17 mouse cellular contexts compared by ENCODE assay signal in genomic region chr2:127519308-127519707, GRCm38 (mm10). TPM values are rescaled to one million over a fixed set of nuclear protein-coding genes. Genes with fewer than 3 reads are reported as not detected.
DNase-seq lines count a peak whose midpoint lies in the region; ATAC-seq and TF ChIP-seq lines count a peak whose summit lies in the region.
"Had no signal": no experiment of that assay in that cellular context is flagged by ENCODE, and none has a peak within 500 bp of the region (broad histone marks: within the 10 kb centered on the region; RNA-seq: fewer than 3 reads in every experiment).

No protein-coding gene starts in this region.

- H3K9ac ChIP-seq in forebrain, embryonic 14.5 days (ENCODE audit: low read length), result no peak overlapping the region
- H3K9ac ChIP-seq in forebrain, embryonic 11.5 days (ENCODE audit: low read length), result no peak overlapping the region
- no peak overlapping the region for H3K9ac ChIP-seq in midbrain, embryonic 11.5 days (ENCODE audit: low read length)
- H3K9ac ChIP-seq in hindbrain, postnatal 0 days (replicated peaks; ENCODE audit: low read length), result no peak overlapping the region
- H3K9ac ChIP-seq in midbrain, postnatal 0 days (replicated peaks; ENCODE audit: low read length, poor library complexity, severe bottlenecking), result no peak overlapping the region
- H3K9ac ChIP-seq in lung, postnatal 0 days (replicated peaks; ENCODE audit: low read depth), result no peak overlapping the region
- H3K9ac ChIP-seq: heart, embryonic 15.5 days; limb, embryonic 15.5 days; liver, embryonic 15.5 days had no signal

- TF ChIP-seq CTCF in hindbrain, postnatal 0 days (IDR thresholded peaks at IDR 0.05; ENCODE audit: low read depth), result no peak
- TF ChIP-seq CTCF in midbrain, postnatal 0 days (IDR thresholded peaks at IDR 0.05), result no peak
- no peak for TF ChIP-seq CTCF in lung, postnatal 0 days (IDR thresholded peaks at IDR 0.05)

- no peak for DNase-seq in forebrain, embryonic 14.5 days (ENCODE audit: low spot score)
- DNase-seq in forebrain, embryonic 11.5 days (ENCODE audit: low spot score), result no peak
- no peak for DNase-seq in midbrain, embryonic 10.5 days (ENCODE audit: low spot score)
- no peak for DNase-seq in midbrain, embryonic 11.5 days (ENCODE audit: low spot score, missing footprints)
- DNase-seq in hindbrain, postnatal 0 days (ENCODE audit: low spot score), result no peak
- no peak for DNase-seq in midbrain, postnatal 0 days (ENCODE audit: low spot score)
- DNase-seq in lung, postnatal 0 days (ENCODE audit: low spot score), result no peak
- DNase-seq: adrenal gland, adult 2 months; gastrocnemius, postnatal 36 days; heart, postnatal 4 days; kidney, adult 11 months; thymus, postnatal 4 days had no signal

- H3K4me1 ChIP-seq in forebrain, embryonic 14.5 days (ENCODE audit: control insufficient read depth, insufficient read depth, low read length), result peaks cover 39% of the 10 kb centered on the region
- peaks cover 10% of the 10 kb centered on the region; the same call in 1 of the 2 replicates for H3K4me1 ChIP-seq in forebrain, embryonic 11.5 days (replicated peaks; ENCODE audit: control insufficient read depth, insufficient read depth, low read length)
- peaks cover 48% of the 10 kb centered on the region for H3K4me1 ChIP-seq in midbrain, embryonic 10.5 days
- H3K4me1 ChIP-seq in midbrain, embryonic 11.5 days (ENCODE audit: control insufficient read depth, insufficient read depth, low read length), result peaks cover 19% of the 10 kb centered on the region
- H3K4me1 ChIP-seq in hindbrain, postnatal 0 days (ENCODE audit: insufficient read depth, low read length), result peaks cover 23% of the 10 kb centered on the region
- H3K4me1 ChIP-seq in midbrain, postnatal 0 days (ENCODE audit: insufficient read depth, low read length), result peaks cover 23% of the 10 kb centered on the region
- H3K4me1 ChIP-seq in lung, postnatal 0 days (ENCODE audit: insufficient read depth, low read depth, low read length), result peaks cover 13% of the 10 kb centered on the region; the same call in 1 of the 2 replicates

- no peaks in the 10 kb centered on the region for H3K36me3 ChIP-seq in forebrain, embryonic 14.5 days (ENCODE audit: control insufficient read depth, insufficient read depth, low read length)
- H3K36me3 ChIP-seq in forebrain, embryonic 11.5 days (ENCODE audit: control insufficient read depth, insufficient read depth, low read length), result no peaks in the 10 kb centered on the region
- H3K36me3 ChIP-seq in midbrain, embryonic 10.5 days, result no peaks in the 10 kb centered on the region
- H3K36me3 ChIP-seq in midbrain, embryonic 11.5 days (ENCODE audit: control insufficient read depth, insufficient read depth, low read length), result no peaks in the 10 kb centered on the region
- no peaks in the 10 kb centered on the region for H3K36me3 ChIP-seq in hindbrain, postnatal 0 days (ENCODE audit: insufficient read depth, low read length)
- H3K36me3 ChIP-seq in midbrain, postnatal 0 days (ENCODE audit: insufficient read depth, low read length), result no peaks in the 10 kb centered on the region
- no peaks in the 10 kb centered on the region for H3K36me3 ChIP-seq in lung, postnatal 0 days (ENCODE audit: insufficient read depth, low read length)
- H3K36me3 ChIP-seq: heart, embryonic 15.5 days; limb, embryonic 15.5 days; liver, embryonic 15.5 days; neural tube, embryonic 13.5 days had no signal

- no peak for TF ChIP-seq EP300 in lung, postnatal 0 days (IDR thresholded peaks at IDR 0.05)

- H3K4me3 ChIP-seq in forebrain, embryonic 14.5 days (ENCODE audit: low read depth, low read length), result no peak overlapping the region
- H3K4me3 ChIP-seq in forebrain, embryonic 11.5 days (ENCODE audit: low read depth, low read length), result no peak overlapping the region
- no peak overlapping the region for H3K4me3 ChIP-seq in midbrain, embryonic 10.5 days
- H3K4me3 ChIP-seq in midbrain, embryonic 11.5 days (ENCODE audit: low read depth, low read length), result no peak overlapping the region
- H3K4me3 ChIP-seq in hindbrain, postnatal 0 days (ENCODE audit: low read length), result no peak overlapping the region
- H3K4me3 ChIP-seq in midbrain, postnatal 0 days (ENCODE audit: low read depth, low read length), result peak overlapping the region; percentile 9; the same call in 1 of the 2 replicates
- no peak overlapping the region for H3K4me3 ChIP-seq in lung, postnatal 0 days (ENCODE audit: low read depth, low read length)
- H3K4me3 ChIP-seq: heart, embryonic 15.5 days; limb, embryonic 15.5 days; liver, embryonic 15.5 days; neural tube, embryonic 13.5 days had no signal

- H3K27ac ChIP-seq in forebrain, embryonic 14.5 days (ENCODE audit: low read depth, low read length), result no peak overlapping the region
- H3K27ac ChIP-seq in forebrain, embryonic 11.5 days (ENCODE audit: low read depth, low read length), result no peak overlapping the region
- H3K27ac ChIP-seq in midbrain, embryonic 10.5 days (replicated peaks), result 0 out of 2 replicates have a peak overlapping the region, but pooled peaks have one; percentile 19
- H3K27ac ChIP-seq in midbrain, embryonic 11.5 days (ENCODE audit: low read depth, low read length), result no peak overlapping the region
- H3K27ac ChIP-seq in hindbrain, postnatal 0 days, result peak overlapping the region; percentile 34; the same call in 1 of the 2 replicates
- H3K27ac ChIP-seq in midbrain, postnatal 0 days (ENCODE audit: low read depth, low read length), result no peak overlapping the region; the same call in 1 of the 2 replicates
- H3K27ac ChIP-seq in lung, postnatal 0 days (ENCODE audit: low read length), result no peak overlapping the region
- H3K27ac ChIP-seq: heart, embryonic 15.5 days; limb, embryonic 15.5 days; liver, embryonic 15.5 days; neural tube, embryonic 13.5 days had no signal

- WGBS in forebrain, embryonic 14.5 days, result 92% methylated on average over 5 of the region's 5 CpGs
- WGBS in forebrain, embryonic 11.5 days, result 80% methylated on average over 5 of the region's 5 CpGs
- WGBS in midbrain, embryonic 10.5 days, result 80% methylated on average over 5 of the region's 5 CpGs
- 85% methylated on average over 5 of the region's 5 CpGs for WGBS in midbrain, embryonic 11.5 days
- WGBS in hindbrain, postnatal 0 days, result 81% methylated on average over 5 of the region's 5 CpGs
- 84% methylated on average over 5 of the region's 5 CpGs for WGBS in midbrain, postnatal 0 days
- 81% methylated on average over 5 of the region's 5 CpGs for WGBS in lung, postnatal 0 days

- ATAC-seq in forebrain, embryonic 14.5 days, result no peak
- ATAC-seq in forebrain, embryonic 11.5 days (replicated peaks; ENCODE audit: low FRiP score), result no peak
- ATAC-seq in midbrain, embryonic 11.5 days (ENCODE audit: low FRiP score), result no peak
- no peak for ATAC-seq in hindbrain, postnatal 0 days
- no peak for ATAC-seq in midbrain, postnatal 0 days (ENCODE audit: low FRiP score)
- ATAC-seq in lung, postnatal 0 days, result no peak

- H3K9me3 ChIP-seq in forebrain, embryonic 14.5 days (replicated peaks; ENCODE audit: control insufficient read depth, low read length), result no peaks in the 10 kb centered on the region
- no peaks in the 10 kb centered on the region for H3K9me3 ChIP-seq in forebrain, embryonic 11.5 days (ENCODE audit: control insufficient read depth, low read length)
- no peaks in the 10 kb centered on the region for H3K9me3 ChIP-seq in midbrain, embryonic 10.5 days (replicated peaks)
- no peaks in the 10 kb centered on the region for H3K9me3 ChIP-seq in midbrain, embryonic 11.5 days (ENCODE audit: control insufficient read depth, low read length)
- H3K9me3 ChIP-seq in hindbrain, postnatal 0 days (ENCODE audit: low read length), result no peaks in the 10 kb centered on the region
- no peaks in the 10 kb centered on the region for H3K9me3 ChIP-seq in midbrain, postnatal 0 days (ENCODE audit: low read length)
- no peaks in the 10 kb centered on the region for H3K9me3 ChIP-seq in lung, postnatal 0 days (ENCODE audit: low read length)
- H3K9me3 ChIP-seq: heart, embryonic 15.5 days; limb, embryonic 15.5 days; liver, embryonic 15.5 days; neural tube, embryonic 13.5 days had no signal

- peak overlapping the region; percentile 69 for H3K4me2 ChIP-seq in forebrain, embryonic 14.5 days (ENCODE audit: low read length)
- H3K4me2 ChIP-seq in forebrain, embryonic 11.5 days (ENCODE audit: low read depth, low read length, severe bottlenecking), result no peak overlapping the region
- no peak overlapping the region for H3K4me2 ChIP-seq in midbrain, embryonic 11.5 days
- peak overlapping the region; percentile 78 for H3K4me2 ChIP-seq in hindbrain, postnatal 0 days (ENCODE audit: low read depth, low read length)
- peak overlapping the region; percentile 68 for H3K4me2 ChIP-seq in midbrain, postnatal 0 days (ENCODE audit: low read depth, low read length, poor library complexity, severe bottlenecking)
- no peak overlapping the region for H3K4me2 ChIP-seq in lung, postnatal 0 days (replicated peaks; ENCODE audit: low read depth, low read length)
- H3K4me2 ChIP-seq: heart, embryonic 15.5 days; limb, embryonic 15.5 days; liver, embryonic 15.5 days had no signal

- H3K27me3 ChIP-seq in forebrain, embryonic 14.5 days (replicated peaks; ENCODE audit: control insufficient read depth, insufficient read depth, low read length), result no peaks in the 10 kb centered on the region
- H3K27me3 ChIP-seq in forebrain, embryonic 11.5 days (ENCODE audit: control insufficient read depth, insufficient read depth, low read length), result no peaks in the 10 kb centered on the region
- H3K27me3 ChIP-seq in midbrain, embryonic 10.5 days (ENCODE audit: low read depth, poor library complexity, severe bottlenecking), result peaks cover 7% of the 10 kb centered on the region
- H3K27me3 ChIP-seq in midbrain, embryonic 11.5 days (ENCODE audit: control insufficient read depth, insufficient read depth, low read length), result no peaks in the 10 kb centered on the region
- no peaks in the 10 kb centered on the region for H3K27me3 ChIP-seq in hindbrain, postnatal 0 days (ENCODE audit: insufficient read depth, low read length)
- H3K27me3 ChIP-seq in midbrain, postnatal 0 days (ENCODE audit: insufficient read depth, low read length), result no peaks in the 10 kb centered on the region
- no peaks in the 10 kb centered on the region for H3K27me3 ChIP-seq in lung, postnatal 0 days (replicated peaks; ENCODE audit: insufficient read depth, low read length)
- H3K27me3 ChIP-seq: limb, embryonic 15.5 days; neural tube, embryonic 13.5 days had no signal

RNA-seq across cellular contexts. Expression of gene Kcnip3, which starts 2.6 kb away (rescaled TPM):
- 13.8 and 15.1 TPM in 2 replicates for polyA plus RNA-seq in forebrain, embryonic 14.5 days (2014; fragmentation: Nextera tagmentation; extraction: Ambion mirVana)
- polyA plus RNA-seq in forebrain, embryonic 11.5 days (2014; fragmentation: Nextera tagmentation; extraction: Ambion mirVana), result 4.6 and 6.3 TPM in 2 replicates
- polyA plus RNA-seq in midbrain, embryonic 10.5 days (2016; fragmentation: Nextera tagmentation; extraction: Ambion mirVana), result 1.8 and 2.6 TPM in 2 replicates
- polyA plus RNA-seq in midbrain, embryonic 11.5 days (2014; fragmentation: Nextera tagmentation; extraction: Ambion mirVana), result 3.9 and 4.4 TPM in 2 replicates
- 34.7 and 39.0 TPM in 2 replicates for total RNA-seq in hindbrain, postnatal 0 days (2014; rRNA removed)
- 12.4 and 13.8 TPM in 2 replicates for polyA plus RNA-seq in hindbrain, postnatal 0 days (2015; fragmentation: Nextera tagmentation; extraction: Ambion mirVana)
- total RNA-seq in midbrain, postnatal 0 days (2014; rRNA removed), result 24.6 and 33.2 TPM in 2 replicates
- 14.2 and 17.1 TPM in 2 replicates for polyA plus RNA-seq in midbrain, postnatal 0 days (2015; fragmentation: Nextera tagmentation; extraction: Ambion mirVana)
- 0.63 and 1.1 TPM in 2 replicates for polyA plus RNA-seq in lung, postnatal 0 days (2015; fragmentation: Nextera tagmentation; extraction: Ambion mirVana)

RNA-seq across cellular contexts. Expression of gene Prom2, which starts 22.0 kb away (rescaled TPM):
- polyA plus RNA-seq in forebrain, embryonic 14.5 days (2014; fragmentation: Nextera tagmentation; extraction: Ambion mirVana), result 0.04 TPM in 1 of 2 replicates, not detected in the other
- 0.48 and 0.63 TPM in 2 replicates for polyA plus RNA-seq in forebrain, embryonic 11.5 days (2014; fragmentation: Nextera tagmentation; extraction: Ambion mirVana)
- 0.28 and 0.43 TPM in 2 replicates for polyA plus RNA-seq in midbrain, embryonic 10.5 days (2016; fragmentation: Nextera tagmentation; extraction: Ambion mirVana)
- 0.32 TPM in 1 of 2 replicates, not detected in the other for polyA plus RNA-seq in midbrain, embryonic 11.5 days (2014; fragmentation: Nextera tagmentation; extraction: Ambion mirVana)
- 0.07 and 0.10 TPM in 2 replicates for total RNA-seq in hindbrain, postnatal 0 days (2014; rRNA removed)
- polyA plus RNA-seq in hindbrain, postnatal 0 days (2015; fragmentation: Nextera tagmentation; extraction: Ambion mirVana), result 0.10 and 0.32 TPM in 2 replicates
- 0.44 TPM in 1 of 2 replicates, not detected in the other for total RNA-seq in midbrain, postnatal 0 days (2014; rRNA removed)
- 0.06 and 0.09 TPM in 2 replicates for polyA plus RNA-seq in midbrain, postnatal 0 days (2015; fragmentation: Nextera tagmentation; extraction: Ambion mirVana)
- 0.40 and 0.53 TPM in 2 replicates for polyA plus RNA-seq in lung, postnatal 0 days (2015; fragmentation: Nextera tagmentation; extraction: Ambion mirVana)
- total RNA-seq: gastrocnemius, postnatal 36 days; megakaryocyte progenitor cell, adult 5-6 weeks had no signal
- polyA plus RNA-seq: liver, embryonic 15.5 days; neural tube, embryonic 13.5 days had no signal

Comparison
In these comparisons a context has a peak if more than half of its experiments do, and no peak if none do; other contexts are left out.
1. H3K27ac ChIP-seq: peak in midbrain, embryonic 10.5 days (single experiment) and hindbrain, postnatal 0 days (single experiment); none in forebrain, embryonic 14.5 days (single experiment), forebrain, embryonic 11.5 days (single experiment), midbrain, embryonic 11.5 days (single experiment), midbrain, postnatal 0 days (single experiment) and lung, postnatal 0 days (single experiment).
2. H3K4me2 ChIP-seq: peak in forebrain, embryonic 14.5 days (single experiment), hindbrain, postnatal 0 days (single experiment) and midbrain, postnatal 0 days (single experiment); none in forebrain, embryonic 11.5 days (single experiment), midbrain, embryonic 11.5 days (single experiment) and lung, postnatal 0 days (single experiment).